Mouse (Mus musculus): ENCODE data around the gene Chd2.
A peak's percentile ranks its signal among the peaks of the same experiment; 100 is the strongest.

Gene Chd2

GRCm38 (mm10) chr7:73400051-73400916 lies 141.3 kb downstream of the Chd2 start:
- peak in 1 of 2 experiments; percentile 35 for DNase-seq

- DNase-seq, result peak; percentile 81 to 90
These were observed 142.1 kb downstream of the Chd2 start for GRCm38 (mm10) chr7:73399501-73400044.

DNA sequence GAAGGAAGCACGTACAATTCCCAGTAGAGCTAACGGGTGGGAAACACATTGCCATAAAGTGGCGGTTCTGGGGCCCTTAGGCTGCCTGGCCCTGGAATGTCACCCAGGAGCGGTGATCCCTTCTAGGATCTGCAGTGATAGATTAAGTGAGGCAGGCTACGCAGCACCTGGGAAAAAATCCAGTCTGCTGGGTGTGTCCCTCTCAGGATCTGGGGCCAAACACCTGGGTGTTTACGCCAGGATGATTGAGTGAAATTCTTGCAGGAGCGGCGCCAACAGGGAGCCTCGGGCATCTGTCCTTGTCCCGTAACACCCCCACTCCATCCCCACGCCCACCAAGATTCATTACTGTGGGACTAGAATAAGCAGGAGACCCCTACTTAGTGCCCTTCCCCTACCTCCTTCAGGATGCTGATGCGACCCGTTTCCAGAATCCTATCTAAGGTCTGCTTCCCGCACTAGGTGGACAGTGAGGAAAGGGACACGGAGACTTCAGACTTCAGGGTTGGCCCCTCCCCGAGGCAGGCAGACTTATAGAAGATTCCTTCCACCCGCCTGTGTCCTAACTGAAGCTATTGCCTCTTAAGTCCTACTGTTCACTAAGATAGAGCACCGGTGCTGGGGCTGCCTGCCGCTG lies 142.7 kb downstream of the Chd2 start:
- DNase-seq, result peak in 1 of 2 experiments; percentile 37

GRCm38 (mm10) chr7:73398319-73398718 lies 143.3 kb downstream of the Chd2 start:
- DNase-seq, result peak; percentile 80 to 83

GRCm38 (mm10) chr7:73394013-73394409 lies 147.6 kb downstream of the Chd2 start:
- DNase-seq, result peak in 1 of 2 experiments; percentile 51

- peak in 1 of 2 experiments; percentile 24 for DNase-seq
These were observed 148.2 kb downstream of the Chd2 start for GRCm38 (mm10) chr7:73393307-73394012.

DNA sequence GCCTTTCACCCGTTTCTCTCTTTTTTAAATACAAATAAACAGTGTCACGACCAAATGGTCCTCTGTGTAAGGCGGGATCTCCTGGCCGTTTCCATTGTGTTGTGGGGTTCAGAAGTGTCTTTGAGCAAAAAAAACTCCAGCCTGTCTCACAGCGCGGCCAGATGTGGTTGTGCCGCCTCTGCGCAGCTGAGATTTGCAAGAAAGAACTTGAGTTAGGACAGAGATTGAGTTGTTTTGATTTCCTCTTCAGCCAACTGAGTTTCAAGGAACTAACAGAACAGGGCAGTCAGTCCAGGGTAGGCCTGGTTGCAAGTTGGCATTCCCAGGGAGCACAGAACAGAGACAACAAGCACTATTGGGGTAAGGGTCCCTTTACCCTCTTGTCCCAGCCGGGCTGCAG lies 149.3 kb downstream of the Chd2 start:
- peak in 1 of 2 experiments; percentile 26 for DNase-seq

- DNase-seq, result peak in 1 of 2 experiments; percentile 56
These were observed 149.9 kb downstream of the Chd2 start for GRCm38 (mm10) chr7:73391518-73392321.

DNA sequence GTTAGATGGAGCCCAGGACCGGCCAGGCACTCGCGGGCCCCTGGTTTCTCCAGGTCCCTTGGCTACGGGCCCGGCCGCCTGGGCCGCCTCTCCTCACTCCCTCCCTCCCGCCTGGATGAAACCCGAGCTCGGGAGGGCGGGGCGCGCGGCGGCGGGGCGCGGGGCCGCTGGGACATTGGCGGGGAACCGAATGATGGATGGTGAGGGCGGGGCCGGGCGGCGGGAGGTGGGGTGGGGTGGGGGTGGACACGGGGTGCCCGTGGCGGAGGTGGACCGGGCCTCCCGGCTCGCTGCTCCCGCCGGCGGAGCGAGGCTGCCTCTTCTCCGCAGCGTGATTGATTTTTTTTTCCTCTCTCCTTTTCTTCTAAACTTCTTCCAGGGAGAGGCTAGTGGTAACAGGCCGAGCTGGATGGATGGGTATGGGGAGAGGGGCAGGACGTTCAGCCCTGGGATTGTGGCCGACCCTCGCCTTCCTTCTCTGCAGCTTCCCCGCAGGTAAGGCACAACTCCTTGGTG lies 150.6 kb downstream of the Chd2 start:
- DNase-seq, result peak; percentile 93 to 96

- DNase-seq, result no peak
These were observed 151.1 kb downstream of the Chd2 start for GRCm38 (mm10) chr7:73390426-73391001.

DNA sequence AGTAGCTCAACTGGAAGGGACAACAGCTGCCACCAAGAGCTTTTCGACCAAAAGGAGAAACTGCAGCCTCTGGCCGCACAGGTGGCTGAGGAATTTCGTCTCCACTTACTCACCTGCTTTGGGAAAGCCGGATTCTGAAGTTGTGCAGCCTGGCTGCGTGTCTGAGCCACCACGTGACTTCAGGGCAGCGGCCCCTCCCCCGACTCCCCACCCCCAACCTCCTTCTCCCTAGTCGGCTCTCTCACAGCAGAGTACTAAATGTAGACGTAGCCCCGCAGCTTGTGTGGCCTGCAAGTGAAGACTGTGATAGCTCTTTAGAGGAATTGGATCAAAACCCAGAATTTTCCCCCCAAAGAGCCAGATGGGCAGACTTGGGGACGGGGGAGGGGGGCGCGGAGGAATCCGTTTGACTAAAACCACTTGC lies 151.7 kb downstream of the Chd2 start:
- DNase-seq, result peak; percentile 29 to 58

- peak in 1 of 2 experiments; percentile 46 for DNase-seq
These were observed 152.2 kb downstream of the Chd2 start for GRCm38 (mm10) chr7:73389419-73389818.

DNA sequence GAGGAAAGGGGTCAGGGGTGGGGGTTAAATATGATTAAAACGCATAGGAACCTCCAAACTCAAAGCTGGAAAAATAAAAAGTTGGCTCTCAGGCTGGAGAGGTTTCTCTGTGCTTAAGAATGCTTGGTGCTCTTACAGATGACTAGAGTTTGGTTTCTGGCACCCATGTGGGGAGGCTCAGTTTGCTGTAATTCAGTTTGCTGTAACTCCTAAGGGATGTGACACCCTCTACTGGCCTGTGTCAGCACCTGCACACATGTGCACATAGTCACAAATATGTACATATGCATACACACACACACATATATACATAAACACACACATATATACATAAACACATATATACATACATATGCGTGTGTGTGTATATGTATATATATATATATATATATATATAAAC lies 152.8 kb downstream of the Chd2 start:
- no peak for DNase-seq

DNA sequence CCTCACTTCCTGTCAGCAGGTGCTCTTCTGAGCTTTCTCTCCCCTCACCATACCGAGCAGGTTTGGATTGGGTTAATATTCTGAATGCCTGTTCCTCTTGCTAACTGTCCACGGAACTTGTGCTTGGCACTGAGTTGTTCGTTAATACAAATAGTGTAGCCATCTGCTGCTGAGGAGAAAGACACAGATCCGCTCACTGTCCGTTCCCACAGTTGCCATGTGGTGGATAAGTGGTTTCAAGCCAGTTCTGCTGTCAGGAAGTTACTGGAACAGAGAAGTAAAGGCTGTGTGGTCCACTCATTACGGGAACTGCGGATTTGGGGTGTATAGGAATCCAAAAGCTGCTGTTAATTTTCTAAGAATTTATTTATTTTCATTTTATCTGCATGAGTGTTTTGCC lies 158.8 kb downstream of the Chd2 start:
- no peak for DNase-seq

GRCm38 (mm10) chr7:73378034-73378433 lies 163.6 kb downstream of the Chd2 start:
- no peak for DNase-seq

DNA sequence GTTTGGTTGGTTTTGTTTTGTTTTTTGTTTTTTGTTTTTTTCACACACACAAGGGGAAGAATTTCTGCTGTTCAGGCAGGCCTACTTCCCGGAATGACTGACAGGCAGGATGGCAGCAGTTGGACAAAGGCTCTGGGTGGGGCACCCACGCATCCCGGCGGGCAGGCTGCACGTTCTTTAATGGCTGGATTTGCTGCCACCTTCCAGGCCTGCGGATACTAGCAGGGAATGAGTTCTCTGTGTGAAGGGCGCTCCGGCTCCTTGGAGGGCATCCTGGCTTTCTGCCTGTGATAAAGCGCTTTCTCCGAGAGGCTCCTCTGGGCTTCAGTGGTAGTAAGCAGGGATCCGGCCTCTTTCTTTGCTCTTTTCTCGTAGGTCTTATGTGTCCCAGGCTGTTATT lies 164.3 kb downstream of the Chd2 start:
- DNase-seq, result no peak
